Comparison of ENCODE assay signal across 21 mouse cellular contexts in genomic region chr16:67162211-67162790, GRCm38 (mm10).
"Had no signal": no experiment of that assay in that cellular context is flagged by ENCODE, and none has a peak within 500 bp of the region (broad histone marks: within the 10 kb centered on the region; RNA-seq: fewer than 3 reads in every experiment).

No protein-coding gene starts in this region.

- H3K4me3 ChIP-seq: kidney, embryonic 15.5 days; left cerebral cortex, adult 2 months; midbrain, embryonic 10.5 days; midbrain, embryonic 13.5 days; myocyte; neural tube, embryonic 13.5 days; stomach, embryonic 15.5 days had no signal

- H3K9ac ChIP-seq: kidney, embryonic 15.5 days; liver, embryonic 14.5 days; liver, postnatal 0 days; lung, embryonic 14.5 days; midbrain, embryonic 13.5 days; neural tube, embryonic 13.5 days; stomach, embryonic 15.5 days had no signal

- DNase-seq: kidney, adult 8-10 months; kidney, postnatal 25 days; layer of hippocampus, postnatal 36 days; liver, postnatal 0 days; lung, embryonic 14.5 days; right cerebral cortex, adult 18-20 months; right cerebral cortex, postnatal 14 days; spleen, adult 18-20 months; thymus, postnatal 36 days had no signal

- H3K36me3 ChIP-seq: kidney, embryonic 15.5 days; midbrain, embryonic 10.5 days; midbrain, embryonic 13.5 days; neural tube, embryonic 13.5 days; stomach, embryonic 15.5 days had no signal

- H3K4me2 ChIP-seq: kidney, embryonic 15.5 days; liver, embryonic 11.5 days; lung, embryonic 14.5 days; midbrain, embryonic 13.5 days; neural tube, embryonic 13.5 days; stomach, embryonic 15.5 days had no signal

- H3K27me3 ChIP-seq: kidney, embryonic 15.5 days; midbrain, embryonic 13.5 days; neural tube, embryonic 13.5 days; stomach, embryonic 15.5 days had no signal

- H3K9me3 ChIP-seq: kidney, embryonic 15.5 days; midbrain, embryonic 10.5 days; midbrain, embryonic 13.5 days; neural tube, embryonic 13.5 days; stomach, embryonic 15.5 days had no signal

- ATAC-seq: liver, postnatal 0 days; lung, postnatal 0 days; midbrain, embryonic 13.5 days; midbrain, embryonic 16.5 days had no signal

- H3K4me1 ChIP-seq: kidney, embryonic 15.5 days; midbrain, embryonic 10.5 days; midbrain, embryonic 13.5 days; neural tube, embryonic 13.5 days; stomach, embryonic 15.5 days had no signal

- H3K27ac ChIP-seq: kidney, embryonic 15.5 days; left cerebral cortex, adult 2 months; liver, embryonic 14.5 days; macrophage; midbrain, embryonic 10.5 days; midbrain, embryonic 13.5 days; neural tube, embryonic 13.5 days; stomach, embryonic 15.5 days had no signal
